Mouse (Mus musculus) right cerebral cortex, postnatal 25 days (tissue): ENCODE measurements around the gene Fcgrt.
A peak's percentile ranks its signal among the peaks of the same experiment; 100 is the strongest.

Experiments
- DNase-seq: peaks from one replicate; pipeline ENCODE4 v3.0.0; 2022

Gene Fcgrt

GRCm38 (mm10) chr7:45053931-45054510 is 49.6 kb downstream of the Fcgrt start:
- DNase-seq = peak; percentile 91

DNA sequence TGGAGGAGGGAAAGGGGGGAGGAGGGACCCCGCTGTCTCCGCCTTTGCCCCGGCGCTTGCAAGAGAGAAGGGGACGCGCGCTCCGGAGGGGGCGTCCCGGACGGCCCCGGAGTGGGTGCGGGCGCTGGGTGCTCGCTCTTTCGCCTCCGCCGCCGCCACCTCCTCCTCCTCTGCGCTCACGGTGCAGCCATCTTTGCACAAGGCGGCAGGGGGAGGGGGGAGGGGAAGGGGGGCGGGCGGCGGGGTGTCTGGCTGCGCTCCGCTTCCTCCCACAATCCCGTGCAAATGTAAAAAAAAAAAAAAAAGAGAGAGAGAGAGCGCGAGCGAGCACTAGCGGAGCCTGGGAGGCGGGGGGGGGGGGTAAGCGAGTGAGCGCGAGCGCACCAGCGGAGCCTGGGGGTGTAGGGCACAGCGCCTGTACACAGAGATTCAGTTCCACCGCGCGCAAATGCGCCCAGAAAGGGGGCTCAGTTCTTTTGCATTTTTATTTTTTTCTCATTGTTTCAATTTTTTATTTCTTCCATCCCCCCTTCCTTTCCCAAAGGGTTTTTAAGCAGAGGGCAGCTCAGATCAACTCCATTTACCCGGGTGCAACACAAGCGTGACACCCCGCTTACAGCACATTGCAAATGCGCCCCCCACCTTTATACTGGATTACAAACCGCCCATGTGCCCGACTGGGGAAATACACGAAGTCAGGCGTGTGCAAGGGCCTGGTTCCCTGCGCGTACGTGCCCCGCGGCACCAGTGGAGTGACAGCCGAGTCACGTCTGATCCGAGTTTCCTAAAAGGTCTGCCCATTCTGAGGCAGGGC is 50.3 kb downstream of the Fcgrt start:
- peak; percentile 70 for DNase-seq

GRCm38 (mm10) chr7:45052862-45053116 is 50.9 kb downstream of the Fcgrt start, which contains the start of gene Prr12:
Prr12 (minus strand) TSS chr7:45052881.
- no peak for DNase-seq

- peak; percentile 67 for DNase-seq
Measured at GRCm38 (mm10) chr7:45052181-45052861, 51.3 kb downstream of the Fcgrt start.

DNA sequence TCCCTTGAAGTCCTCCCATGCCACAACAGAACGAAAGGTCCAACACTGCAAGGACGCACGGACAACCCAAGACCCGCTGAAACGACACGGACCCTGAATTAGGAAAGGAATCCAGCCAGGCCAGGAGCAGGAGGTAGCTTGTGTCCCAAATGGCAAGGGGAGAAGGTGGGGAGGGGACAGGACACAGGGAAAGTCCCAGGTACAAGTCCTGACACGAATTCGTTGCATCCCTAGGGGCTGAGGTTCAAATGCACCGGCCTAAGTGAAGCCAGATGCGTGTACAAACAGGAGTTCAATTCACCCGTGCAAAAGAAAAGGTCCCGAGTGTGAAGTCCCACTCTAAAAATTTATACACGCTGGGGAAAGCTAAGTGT is 52.1 kb downstream of the Fcgrt start:
- no peak for DNase-seq

DNA sequence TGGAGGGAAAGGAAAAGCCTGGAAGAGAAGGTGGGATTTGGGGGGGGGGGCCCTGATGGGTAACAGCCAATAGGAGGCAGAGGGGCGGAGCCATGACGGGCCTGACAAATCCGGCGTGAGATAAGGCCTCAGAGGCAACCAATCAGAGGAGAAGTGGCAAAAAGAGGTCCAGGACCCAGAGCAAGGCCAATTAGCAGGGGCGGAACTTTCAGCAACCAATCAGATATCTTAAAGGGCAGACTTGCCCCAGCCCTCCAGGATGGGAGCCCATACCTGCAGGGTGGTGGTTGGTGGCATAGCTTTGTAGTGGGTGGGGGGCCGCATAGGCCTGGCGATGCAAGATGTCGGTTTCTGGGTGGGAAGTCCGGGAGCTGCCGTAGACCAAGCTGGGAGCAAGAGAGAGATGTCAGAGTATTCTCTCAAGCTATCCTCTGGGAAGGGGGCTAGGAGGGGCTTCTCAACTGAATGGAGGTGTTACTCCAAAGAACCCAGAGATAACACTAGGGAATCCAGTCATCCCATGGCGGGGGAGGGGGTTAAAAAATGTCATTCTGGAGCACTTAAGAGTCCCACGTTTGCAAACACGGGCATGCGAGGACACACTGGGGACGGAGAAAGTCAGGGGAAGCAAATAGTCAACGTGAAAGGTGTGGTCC is 52.6 kb downstream of the Fcgrt start:
- DNase-seq = peak; percentile 65

GRCm38 (mm10) chr7:45048923-45049657 is 54.6 kb downstream of the Fcgrt start:
- DNase-seq = no peak

DNA sequence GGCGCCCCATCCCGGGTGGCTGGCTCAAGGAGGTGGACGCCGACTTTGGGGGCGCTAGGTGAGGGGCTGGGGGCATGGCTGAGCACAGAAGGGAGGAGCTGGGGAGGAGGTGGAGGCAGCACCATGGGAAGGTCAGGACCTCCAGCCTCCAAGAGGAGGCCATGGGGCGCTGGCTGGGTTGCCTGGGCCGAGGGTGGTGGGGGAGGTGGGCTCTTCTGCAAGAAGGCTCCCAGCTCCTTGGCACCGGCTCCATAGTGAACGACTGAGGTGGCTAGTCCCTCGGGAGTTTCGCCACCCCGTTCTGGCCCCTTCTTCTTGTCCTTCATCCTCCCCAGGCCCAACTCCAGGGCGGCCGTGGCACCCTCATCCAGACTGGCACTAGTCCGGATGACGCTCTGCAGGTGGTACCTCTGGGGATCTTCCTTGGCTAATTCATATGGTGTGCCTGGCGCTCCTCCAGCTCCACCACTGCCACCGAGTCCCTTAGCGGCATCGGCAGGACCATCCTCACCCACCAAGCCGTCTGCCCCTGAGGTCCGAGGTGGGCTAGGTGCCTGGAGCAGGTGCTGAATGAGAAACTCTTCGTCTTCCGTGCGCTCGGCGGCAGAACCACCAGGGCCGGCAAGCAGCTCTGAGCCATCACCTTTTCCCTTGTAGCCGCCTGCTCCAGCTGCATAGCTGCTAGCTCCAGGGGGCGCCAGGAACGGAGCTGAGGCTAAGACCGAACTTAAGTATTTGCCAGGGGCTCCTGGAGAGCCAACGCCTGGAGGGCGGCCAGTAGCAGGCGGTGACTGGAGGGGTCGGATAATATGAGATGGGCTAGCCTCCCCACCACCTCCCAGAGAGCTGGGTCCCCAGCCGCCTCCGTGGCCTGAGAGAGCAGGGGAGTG is 55.4 kb downstream of the Fcgrt start:
- no peak for DNase-seq

GRCm38 (mm10) chr7:45047491-45047890 is 56.2 kb downstream of the Fcgrt start:
- no peak for DNase-seq

DNA sequence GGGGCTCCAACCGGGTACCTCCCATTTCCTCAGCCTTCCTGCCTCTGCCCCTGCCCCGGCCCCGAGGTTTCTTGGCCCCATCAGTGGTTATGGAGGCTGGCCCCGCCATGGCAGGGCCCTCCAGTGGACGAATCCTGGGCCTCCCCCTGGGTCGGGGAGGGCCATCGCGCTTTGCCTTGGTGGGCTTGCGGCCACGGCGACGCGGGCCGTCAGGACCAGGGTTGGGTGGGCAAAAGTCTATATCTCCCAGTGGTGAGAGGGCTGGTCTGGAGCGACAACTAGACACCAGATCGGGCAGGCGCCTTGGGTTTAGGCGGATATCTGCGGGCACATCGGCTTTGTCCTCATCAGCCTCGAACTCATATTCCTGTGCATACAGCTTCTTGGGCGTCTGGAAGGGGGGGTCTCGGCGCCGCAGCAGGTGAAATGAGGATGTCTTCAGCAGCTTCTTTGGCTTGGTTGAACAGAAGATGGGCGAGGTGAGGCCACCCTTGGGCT is 56.7 kb downstream of the Fcgrt start:
- no peak for DNase-seq

- no peak for DNase-seq
Measured at GRCm38 (mm10) chr7:45045741-45046140, 57.9 kb downstream of the Fcgrt start.

- DNase-seq = no peak
Measured at GRCm38 (mm10) chr7:45043307-45043706, 60.3 kb downstream of the Fcgrt start.
